8 mouse cellular contexts compared by ENCODE assay signal in genomic region chr2:119547522-119548370, GRCm38 (mm10). TPM values are rescaled to one million over a fixed set of nuclear protein-coding genes. Genes with fewer than 3 reads are reported as not detected.
A peak's percentile ranks its signal among the peaks of the same experiment; 100 is the strongest.
DNase-seq lines count a peak whose midpoint lies in the region; ATAC-seq lines count a peak whose summit lies in the region.

Exd1 (minus strand) TSS chr2:119547627.
Chp1 (plus strand) TSS chr2:119547697.

- peaks cover 19% of the 10 kb centered on the region for H3K4me1 ChIP-seq in heart, embryonic 10.5 days
- peaks cover 23% of the 10 kb centered on the region for H3K4me1 ChIP-seq in kidney, embryonic 15.5 days

- DNase-seq in B cell, adult 2 months: peak; percentile 96
- peak; percentile 99 for DNase-seq in brain, adult 2 months (ENCODE audit: low read depth, low spot score)
- DNase-seq in heart, embryonic 10.5 days (ENCODE audit: low spot score): peak; percentile 99
- DNase-seq in liver: peak; percentile 99
- peak; percentile 99 for DNase-seq in spleen, postnatal 4 days (ENCODE audit: low spot score in 2 of 2)

- H3K9me3 ChIP-seq in heart, embryonic 10.5 days: no peaks in the 10 kb centered on the region
- no peaks in the 10 kb centered on the region for H3K9me3 ChIP-seq in kidney, embryonic 15.5 days (replicated peaks)

- ATAC-seq in erythroblast, adult 5-6 weeks (replicated peaks; ENCODE audit: low FRiP score, poor library complexity, severe bottlenecking): peak; percentile 91
- peak; percentile 99 for ATAC-seq in kidney, embryonic 15.5 days (replicated peaks; ENCODE audit: low FRiP score)
- peak; percentile 95 for ATAC-seq in monocyte, adult 5-6 weeks (replicated peaks; ENCODE audit: insufficient number of reproducible peaks, low FRiP score, low TSS enrichment, poor library complexity, severe bottlenecking)

- under 1% methylated on average over 57 of the region's 57 CpGs for WGBS in heart, embryonic 10.5 days
- WGBS in kidney, embryonic 15.5 days: 0% methylated on average over 57 of the region's 57 CpGs

- peak within 1 kb of the TSS; percentile 85 for H3K27ac ChIP-seq in heart, embryonic 10.5 days
- H3K27ac ChIP-seq in kidney, embryonic 15.5 days: peak within 1 kb of the TSS; percentile 87

- H3K36me3 ChIP-seq in heart, embryonic 10.5 days: no peaks in the 10 kb centered on the region
- no peaks in the 10 kb centered on the region for H3K36me3 ChIP-seq in kidney, embryonic 15.5 days

- H3K4me2 ChIP-seq in kidney, embryonic 15.5 days: peak within 1 kb of the TSS; percentile 82

- peak within 1 kb of the TSS; percentile 74 for H3K4me3 ChIP-seq in heart, embryonic 10.5 days
- H3K4me3 ChIP-seq in kidney, embryonic 15.5 days (replicated peaks): peak within 1 kb of the TSS; percentile 74

- no peaks in the 10 kb centered on the region for H3K27me3 ChIP-seq in heart, embryonic 10.5 days (ENCODE audit: insufficient read depth, poor library complexity, severe bottlenecking)
- H3K27me3 ChIP-seq in kidney, embryonic 15.5 days: no peaks in the 10 kb centered on the region

- H3K9ac ChIP-seq in kidney, embryonic 15.5 days: peak within 1 kb of the TSS; percentile 65

RNA-seq across cellular contexts. Expression of gene Exd1, which starts in this region (rescaled TPM):
- not detected in 2 replicates for total RNA-seq in erythroblast, adult 5-6 weeks (2015; ENCODE audit: low replicate concordance)
- total RNA-seq in erythroblast, adult 5-6 weeks (2017; ENCODE audit: low replicate concordance): not detected in 2 replicates
- 0.31 and 0.34 TPM in 2 replicates for polyA plus RNA-seq in heart, embryonic 10.5 days (2016; fragmentation: Nextera tagmentation; extraction: Ambion mirVana)
- 0.35 and 0.71 TPM in 2 replicates for polyA plus RNA-seq in kidney, embryonic 15.5 days (2015; fragmentation: Nextera tagmentation; extraction: Ambion mirVana)
- 0.87 TPM in 1 of 3 replicates, not detected in the others for total RNA-seq in monocyte, adult 5-6 weeks (2017)

RNA-seq across cellular contexts. Expression of gene Chp1, which starts in this region (rescaled TPM):
- total RNA-seq in erythroblast, adult 5-6 weeks (2015; ENCODE audit: low replicate concordance): 84.4 and 108 TPM in 2 replicates
- 111 and 170 TPM in 2 replicates for total RNA-seq in erythroblast, adult 5-6 weeks (2017; ENCODE audit: low replicate concordance)
- 42.4 and 47.4 TPM in 2 replicates for polyA plus RNA-seq in heart, embryonic 10.5 days (2016; fragmentation: Nextera tagmentation; extraction: Ambion mirVana)
- polyA plus RNA-seq in kidney, embryonic 15.5 days (2015; fragmentation: Nextera tagmentation; extraction: Ambion mirVana): 59.7 and 60.3 TPM in 2 replicates
- 78.2 to 92.9 TPM (median 91.0 TPM) in 3 replicates for total RNA-seq in monocyte, adult 5-6 weeks (2017)

Comparison
In these comparisons a context has a peak if more than half of its experiments do, and no peak if none do; other contexts are left out.
1. Peak in every context shown above with its lines: DNase-seq, ATAC-seq, H3K4me3 ChIP-seq and H3K27ac ChIP-seq.